Mouse (Mus musculus) bone marrow macrophage, adult 2 months (primary cell): ENCODE data around the gene Gstt1.

ENCODE experiments used
- CTCF ChIP-seq: IDR thresholded peaks from 2 replicates; pipeline ENCODE4 v1.5.1; 2012; ENCODE audit warnings: low read depth, mild to moderate bottlenecking, low read length, moderate library complexity
- POLR2A ChIP-seq: IDR thresholded peaks from 2 replicates; pipeline ENCODE4 v1.6.1; 2012; ENCODE audit warnings: mild to moderate bottlenecking, low read depth, low read length, borderline replicate concordance

DNA sequence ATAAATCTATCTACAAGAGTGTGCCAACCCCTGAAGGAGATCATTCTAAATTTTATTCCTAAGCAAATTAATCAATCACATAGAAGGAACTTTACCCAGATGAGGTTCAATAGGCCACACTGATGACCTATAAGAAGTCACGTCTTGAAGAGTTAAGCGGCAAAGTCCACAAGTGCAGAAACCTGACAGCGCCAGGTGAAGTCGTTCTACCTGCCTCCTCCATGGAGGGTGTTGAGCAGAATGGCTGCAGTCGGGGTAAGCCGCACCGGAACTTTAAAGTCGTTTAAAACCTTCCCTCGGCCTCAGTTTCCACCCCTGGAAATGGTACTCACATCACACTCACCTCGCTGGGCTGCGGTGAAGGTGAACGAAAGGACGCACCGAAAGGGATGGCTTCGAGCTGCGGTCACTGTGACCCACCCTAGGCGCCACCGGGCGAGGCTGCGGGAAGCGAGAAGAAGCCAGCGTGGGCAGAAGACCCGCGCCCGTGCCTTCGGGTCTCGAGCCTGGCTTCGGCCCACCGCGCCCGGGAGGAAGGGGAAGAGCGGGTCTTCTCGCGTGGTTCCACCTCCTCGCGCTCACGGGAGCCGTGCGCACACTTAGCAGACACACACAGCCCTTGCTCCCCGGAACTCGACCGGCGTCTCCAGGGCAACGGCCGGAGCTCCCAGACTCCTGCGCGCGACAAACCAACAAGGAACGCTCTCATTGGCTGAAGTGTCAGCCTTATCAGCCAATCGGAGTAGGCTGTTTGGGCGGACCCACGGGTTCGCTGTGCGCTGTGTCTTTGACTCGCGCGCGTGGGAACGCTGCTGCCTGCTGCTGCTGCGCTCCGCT, 34.5 kb downstream of the Gstt1 start, which contains the start of gene Cabin1:
- TF ChIP-seq POLR2A (0 out of 2 replicates have a peak, but pooled peaks have one; percentile 30), CTCF (no peak)
